Mouse (Mus musculus): ENCODE measurements around the gene Hunk.

DNA sequence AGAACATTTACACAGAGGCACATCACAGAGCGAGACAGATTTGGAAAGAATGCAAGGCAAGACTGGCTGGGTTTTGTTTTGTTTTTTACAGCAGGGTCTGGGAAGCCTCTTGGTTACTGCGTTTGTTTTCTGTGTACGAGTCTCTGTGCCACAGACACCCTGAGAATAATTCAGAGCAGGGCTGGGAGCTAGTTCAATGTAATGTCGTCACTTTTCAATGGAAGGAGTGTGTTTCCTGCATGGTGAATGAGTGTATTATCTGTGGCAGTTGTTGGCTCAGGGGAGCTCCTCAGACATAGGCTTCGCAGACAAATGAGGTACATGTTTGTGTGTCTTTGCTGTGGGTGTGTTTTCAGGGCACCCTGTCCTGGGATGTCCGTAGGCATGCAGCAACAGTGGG is 115.0 kb downstream of the Hunk start:
- TF ChIP-seq CTCF (IDR thresholded peaks at IDR 0.05) (no peak), POLR2A (IDR thresholded peaks at IDR 0.05; ENCODE audit: insufficient read depth, low read depth, low read length) (no peak)
